Mouse (Mus musculus): ENCODE results near the gene Gm156. TPM values are rescaled to one million over a fixed set of nuclear protein-coding genes. Genes with fewer than 3 reads are reported as not detected.

The Gm156 gene
- polyA plus RNA-seq, 2 experiments = not detected

GRCm38 (mm10) chr6:129721390-129721789 lies 62.7 kb downstream of the Gm156 start:
- Histone ChIP-seq H3K4me1 (ENCODE audit: control insufficient read depth, insufficient read depth, low read length) (no peaks in the 10 kb centered on the region), H3K9me3 (ENCODE audit: control insufficient read depth, low read length) (no peaks in the 10 kb centered on the region), H3K4me3 (replicated peaks; ENCODE audit: low read length) (no peak overlapping the region), H3K27ac (replicated peaks; ENCODE audit: low read depth, low read length) (no peak overlapping the region), H3K27me3 (ENCODE audit: control insufficient read depth, insufficient read depth, low read length) (no peaks in the 10 kb centered on the region), H3K4me2 (replicated peaks; ENCODE audit: low read depth, low read length, severe bottlenecking) (no peak overlapping the region), H3K9ac (ENCODE audit: low read depth, low read length, severe bottlenecking) (no peak overlapping the region), H3K36me3 (ENCODE audit: control insufficient read depth, insufficient read depth, low read length) (no peaks in the 10 kb centered on the region)
- 83% methylated on average over 1 of the region's 1 CpGs for WGBS
- ATAC-seq (ENCODE audit: low FRiP score, low read depth) (no peak), DNase-seq (ENCODE audit: low spot score) (no peak)
- no peak for TF ChIP-seq POLR2A (IDR thresholded peaks at IDR 0.05; ENCODE audit: borderline replicate concordance, extremely low read depth, insufficient read depth, insufficient read length)

DNA sequence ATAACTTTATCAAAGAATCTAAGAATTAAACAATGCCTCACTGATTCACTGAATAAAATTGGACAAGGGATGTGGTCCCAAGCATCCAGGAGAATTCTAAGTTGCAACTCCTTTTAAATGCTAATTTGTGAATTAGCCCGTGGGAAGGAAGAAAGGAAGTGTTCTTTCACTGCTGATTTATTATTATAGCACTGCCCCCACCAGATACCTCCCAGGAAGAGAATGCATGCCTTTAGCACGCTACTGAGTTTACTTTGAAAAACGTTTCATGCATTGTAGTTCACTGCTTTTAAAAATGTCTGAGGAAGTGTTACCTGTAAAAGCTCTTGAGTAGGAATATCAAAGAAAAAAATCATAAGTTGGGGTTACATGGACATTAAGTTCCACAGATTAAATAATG lies 63.6 kb downstream of the Gm156 start:
- H3K4me1 ChIP-seq (ENCODE audit: control insufficient read depth, insufficient read depth, low read length) = no peaks in the 10 kb centered on the region
- no peaks in the 10 kb centered on the region for H3K9me3 ChIP-seq (ENCODE audit: control insufficient read depth, low read length)
- 12% methylated on average over 3 of the region's 3 CpGs for WGBS
- ATAC-seq (ENCODE audit: low FRiP score, low read depth) (no peak), DNase-seq (ENCODE audit: low spot score) (no peak)
- H3K36me3 ChIP-seq (ENCODE audit: control insufficient read depth, insufficient read depth, low read length) = no peaks in the 10 kb centered on the region
- TF ChIP-seq POLR2A (IDR thresholded peaks at IDR 0.05; ENCODE audit: borderline replicate concordance, extremely low read depth, insufficient read depth, insufficient read length) = no peak
- no peak overlapping the region for H3K9ac ChIP-seq (ENCODE audit: low read depth, low read length, severe bottlenecking)
- H3K27me3 ChIP-seq (ENCODE audit: control insufficient read depth, insufficient read depth, low read length) = no peaks in the 10 kb centered on the region
- H3K27ac ChIP-seq (replicated peaks; ENCODE audit: low read depth, low read length) = no peak overlapping the region
- H3K4me2 ChIP-seq (replicated peaks; ENCODE audit: low read depth, low read length, severe bottlenecking) = no peak overlapping the region
- H3K4me3 ChIP-seq (replicated peaks; ENCODE audit: low read length) = no peak overlapping the region

- no peak within 1 kb of the TSS for H3K4me3 ChIP-seq (replicated peaks; ENCODE audit: low read length)
- no peak within 1 kb of the TSS for H3K9ac ChIP-seq (ENCODE audit: low read depth, low read length, severe bottlenecking)
- ATAC-seq (ENCODE audit: low FRiP score, low read depth) (no peak), DNase-seq (ENCODE audit: low spot score) (no peak)
- TF ChIP-seq POLR2A (IDR thresholded peaks at IDR 0.05; ENCODE audit: borderline replicate concordance, extremely low read depth, insufficient read depth, insufficient read length) = no peak
- no peaks in the 10 kb centered on the region for H3K4me1 ChIP-seq (ENCODE audit: control insufficient read depth, insufficient read depth, low read length)
- 93% methylated on average over 4 of the region's 4 CpGs for WGBS
- no peaks in the 10 kb centered on the region for H3K27me3 ChIP-seq (ENCODE audit: control insufficient read depth, insufficient read depth, low read length)
- no peak within 1 kb of the TSS for H3K27ac ChIP-seq (replicated peaks; ENCODE audit: low read depth, low read length)
- H3K36me3 ChIP-seq (ENCODE audit: control insufficient read depth, insufficient read depth, low read length) = no peaks in the 10 kb centered on the region
- H3K4me2 ChIP-seq (replicated peaks; ENCODE audit: low read depth, low read length, severe bottlenecking) = no peak within 1 kb of the TSS
- H3K9me3 ChIP-seq (ENCODE audit: control insufficient read depth, low read length) = no peaks in the 10 kb centered on the region
These were observed 67.0 kb downstream of the Gm156 start, which contains the start of gene Klri1 for GRCm38 (mm10) chr6:129717032-129717431. TSS of gene Klri1 (minus strand) at chr6:129717132.

Other genes with a start within 250 kb of the Gm156 start
- gene Klre1, start 206.4 kb downstream of the Gm156 start, polyA plus RNA-seq (2012; rRNA removed) = 0.03 and 0.05 TPM in 2 replicates
- gene Klre1, start 206.4 kb downstream of the Gm156 start, polyA plus RNA-seq (2014; fragmentation: Nextera tagmentation; extraction: Ambion mirVana) = not detected in 2 replicates
- 0.19 and 0.24 TPM in 2 replicates for gene Klrd1, start 192.5 kb downstream of the Gm156 start, polyA plus RNA-seq (2012; rRNA removed)
- gene Klrd1, start 192.5 kb downstream of the Gm156 start, polyA plus RNA-seq (2014; fragmentation: Nextera tagmentation; extraction: Ambion mirVana) = 0.28 TPM in 1 of 2 replicates, not detected in the other
- gene Klrk1, start 160.4 kb downstream of the Gm156 start, polyA plus RNA-seq (2012; rRNA removed) = not detected in 2 replicates
- 0.30 TPM in 1 of 2 replicates, not detected in the other for gene Klrk1, start 160.4 kb downstream of the Gm156 start, polyA plus RNA-seq (2014; fragmentation: Nextera tagmentation; extraction: Ambion mirVana)
- gene Klrc3, start 140.9 kb downstream of the Gm156 start, polyA plus RNA-seq (2012; rRNA removed) = not detected in 2 replicates
- gene Klrc3, start 140.9 kb downstream of the Gm156 start, polyA plus RNA-seq (2014; fragmentation: Nextera tagmentation; extraction: Ambion mirVana) = not detected in 2 replicates
- gene Klrc2, start 123.6 kb downstream of the Gm156 start, polyA plus RNA-seq (2012; rRNA removed) = not detected in 2 replicates
- not detected in 2 replicates for gene Klrc2, start 123.6 kb downstream of the Gm156 start, polyA plus RNA-seq (2014; fragmentation: Nextera tagmentation; extraction: Ambion mirVana)
- gene Klrc1, start 105.3 kb downstream of the Gm156 start, polyA plus RNA-seq (2012; rRNA removed) = not detected in 2 replicates
- not detected in 2 replicates for gene Klrc1, start 105.3 kb downstream of the Gm156 start, polyA plus RNA-seq (2014; fragmentation: Nextera tagmentation; extraction: Ambion mirVana)
- 0.09 TPM in 1 of 2 replicates, not detected in the other for gene Klri1, start 67.1 kb downstream of the Gm156 start, polyA plus RNA-seq (2012; rRNA removed)
- gene Klri1, start 67.1 kb downstream of the Gm156 start, polyA plus RNA-seq (2014; fragmentation: Nextera tagmentation; extraction: Ambion mirVana) = not detected in 2 replicates
- not detected in 2 replicates for gene Klri2, start 43.8 kb downstream of the Gm156 start, polyA plus RNA-seq (2012; rRNA removed)
- not detected in 2 replicates for gene Klri2, start 43.8 kb downstream of the Gm156 start, polyA plus RNA-seq (2014; fragmentation: Nextera tagmentation; extraction: Ambion mirVana)
- gene Gm17631, start 78.4 kb upstream of the Gm156 start, polyA plus RNA-seq (2012; rRNA removed) = not detected in 2 replicates
- gene Gm17631, start 78.4 kb upstream of the Gm156 start, polyA plus RNA-seq (2014; fragmentation: Nextera tagmentation; extraction: Ambion mirVana) = not detected in 2 replicates
- gene Klra17, start 92.4 kb upstream of the Gm156 start, polyA plus RNA-seq (2012; rRNA removed) = 0.05 TPM in 1 of 2 replicates, not detected in the other
- not detected in 2 replicates for gene Klra17, start 92.4 kb upstream of the Gm156 start, polyA plus RNA-seq (2014; fragmentation: Nextera tagmentation; extraction: Ambion mirVana)
- not detected in 2 replicates for gene Klra5, start 133.4 kb upstream of the Gm156 start, polyA plus RNA-seq (2012; rRNA removed)
- not detected in 2 replicates for gene Klra5, start 133.4 kb upstream of the Gm156 start, polyA plus RNA-seq (2014; fragmentation: Nextera tagmentation; extraction: Ambion mirVana)
- not detected in 2 replicates for gene Klra6, start 242.7 kb upstream of the Gm156 start, polyA plus RNA-seq (2012; rRNA removed)
- gene Klra6, start 242.7 kb upstream of the Gm156 start, polyA plus RNA-seq (2014; fragmentation: Nextera tagmentation; extraction: Ambion mirVana) = not detected in 2 replicates

Data from limb, embryonic 14.5 days (tissue).